Mouse (Mus musculus) cerebellum, adult 2 months (tissue): ENCODE measurements around the gene Vps26a. TPM values are rescaled to one million over a fixed set of nuclear protein-coding genes. Genes with fewer than 3 reads are reported as not detected.

ENCODE experiments used
- DNase-seq, 2 experiments: peaks; one replicate each; pipeline ENCODE4 v3.0.0; 2021
- H3K27ac ChIP-seq: fragments of 200-500 bp; 2 replicates; pipeline ENCODE4 v1.5.1; 2012; ENCODE audit warnings: low read length, control low read depth, inconsistent platforms; ENCODE audit not compliant: insufficient read depth
- H3K27me3 ChIP-seq: fragments of 200-500 bp; 2 replicates; pipeline ENCODE4 v1.6.1; 2012; ENCODE audit warnings: inconsistent platforms, mild to moderate bottlenecking, low read length, moderate library complexity; ENCODE audit not compliant: control insufficient read depth, insufficient read depth
- H3K4me1 ChIP-seq: fragments of 200-500 bp; 2 replicates; pipeline ENCODE4 v1.6.1; 2011; ENCODE audit warnings: low read length; ENCODE audit not compliant: control insufficient read depth, insufficient read depth
- H3K4me3 ChIP-seq: fragments of 200-500 bp; replicated peaks from 2 replicates; pipeline ENCODE3; 2011; ENCODE audit warnings: mild to moderate bottlenecking, low read depth, low read length, control low read depth; ENCODE audit not compliant: insufficient read depth
- CTCF ChIP-seq: fragments of 200-500 bp; IDR thresholded peaks from 2 replicates; pipeline ENCODE4 v1.5.1; 2011; ENCODE audit warnings: low read depth, mild to moderate bottlenecking, control low read depth, low read length, moderate library complexity, borderline replicate concordance; ENCODE audit not compliant: insufficient read depth
- POLR2A ChIP-seq: fragments of 200-500 bp; IDR thresholded peaks from 2 replicates; pipeline ENCODE4 v1.6.1; 2011; ENCODE audit warnings: low read length, control low read depth, borderline replicate concordance; ENCODE audit not compliant: insufficient read depth
- WGBS: fragments of 180-500 bp; shearing (Covaris S2); methylation state at CpG from one replicate; pipeline ENCODE4 v1.1.7; 2018; 5-methylcytosine and 5-hydroxymethylcytosine counted together
- polyA plus RNA-seq: library from polyadenylated mRNA; depleted of rRNA; stranded (reverse); fragments of >200 nt; gene quantifications from 2 replicates; pipeline ENCODE4 v1.2.3, GENCODE M21; 2012

The Vps26a gene
- polyA plus RNA-seq, 1 experiment = 39.2 TPM

GRCm38 (mm10) chr10:62512855-62513254, 26.2 kb upstream of the Vps26a start:
- Histone ChIP-seq H3K27ac (no peak overlapping the region), H3K4me3 (no peak overlapping the region), H3K4me1 (no peaks in the 10 kb centered on the region), H3K27me3 (no peaks in the 10 kb centered on the region; the same call in 1 of the 2 replicates)
- no peak for TF ChIP-seq CTCF
- TF ChIP-seq POLR2A = no peak
- DNase-seq = no peak
- WGBS = 94% methylated on average over 4 of the region's 4 CpGs

- DNase-seq = no peak
- WGBS = 81% methylated on average over 6 of the region's 6 CpGs
- no peaks in the 10 kb centered on the region; the same call in 1 of the 2 replicates for H3K27me3 ChIP-seq
- no peak overlapping the region for H3K27ac ChIP-seq
- TF ChIP-seq CTCF (no peak), POLR2A (no peak)
- no peaks in the 10 kb centered on the region for H3K4me1 ChIP-seq
- H3K4me3 ChIP-seq = no peak overlapping the region
These were observed 24.9 kb upstream of the Vps26a start for GRCm38 (mm10) chr10:62511528-62511927.

GRCm38 (mm10) chr10:62509032-62509656, 22.5 kb upstream of the Vps26a start:
- Histone ChIP-seq H3K27ac (no peak overlapping the region), H3K4me1 (no peaks in the 10 kb centered on the region), H3K27me3 (no peaks in the 10 kb centered on the region; the same call in 1 of the 2 replicates), H3K4me3 (no peak overlapping the region)
- DNase-seq = no peak
- 71% methylated on average over 11 of the region's 11 CpGs for WGBS
- TF ChIP-seq POLR2A = no peak

GRCm38 (mm10) chr10:62508459-62508858, 21.9 kb upstream of the Vps26a start:
- Histone ChIP-seq H3K4me3 (peak overlapping the region; percentile 2), H3K27me3 (no peaks in the 10 kb centered on the region; the same call in 1 of the 2 replicates), H3K4me1 (no peaks in the 10 kb centered on the region), H3K27ac (no peak overlapping the region)
- no peak for DNase-seq
- WGBS = 8% methylated on average over 11 of the region's 11 CpGs
- no peak for TF ChIP-seq CTCF
- no peak for TF ChIP-seq POLR2A

GRCm38 (mm10) chr10:62507591-62508308, 21.1 kb upstream of the Vps26a start:
- Histone ChIP-seq H3K27ac (no peak overlapping the region), H3K27me3 (no peaks in the 10 kb centered on the region; the same call in 1 of the 2 replicates), H3K4me1 (no peaks in the 10 kb centered on the region), H3K4me3 (peak overlapping the region; percentile 39)
- no peak for DNase-seq
- TF ChIP-seq CTCF (no peak), POLR2A (no peak)
- 15% methylated on average over 18 of the region's 18 CpGs for WGBS

- no peak for DNase-seq
- Histone ChIP-seq H3K27ac (no peak overlapping the region), H3K4me1 (no peaks in the 10 kb centered on the region), H3K4me3 (no peak overlapping the region), H3K27me3 (no peaks in the 10 kb centered on the region; the same call in 1 of the 2 replicates)
- 90% methylated on average over 4 of the region's 4 CpGs for WGBS
- no peak for TF ChIP-seq CTCF
- TF ChIP-seq POLR2A = no peak
These were observed 20.5 kb upstream of the Vps26a start for GRCm38 (mm10) chr10:62507071-62507470.

GRCm38 (mm10) chr10:62506019-62506556, 19.5 kb upstream of the Vps26a start:
- no peaks in the 10 kb centered on the region; the same call in 1 of the 2 replicates for H3K27me3 ChIP-seq
- DNase-seq = no peak
- WGBS = 84% methylated on average over 17 of the region's 17 CpGs
- TF ChIP-seq POLR2A = no peak
- TF ChIP-seq CTCF = no peak
- no peak overlapping the region for H3K4me3 ChIP-seq
- no peak overlapping the region for H3K27ac ChIP-seq
- H3K4me1 ChIP-seq = no peaks in the 10 kb centered on the region
